Mouse (Mus musculus) naive thymus-derived CD4-positive, alpha-beta T cell, adult 2 months (primary cell): ENCODE results near the gene Abtb2.

Source experiments
- DNase-seq: peaks from one replicate; pipeline ENCODE4 v3.0.0-alpha.2; 2011; ENCODE audit warnings: low read depth

Abtb2 gene

GRCm38 (mm10) chr2:103687888-103688287 lies 121.8 kb downstream of the Abtb2 start:
- DNase-seq, result no peak

- no peak for DNase-seq
These were observed 124.3 kb downstream of the Abtb2 start for GRCm38 (mm10) chr2:103690425-103690824.

DNA sequence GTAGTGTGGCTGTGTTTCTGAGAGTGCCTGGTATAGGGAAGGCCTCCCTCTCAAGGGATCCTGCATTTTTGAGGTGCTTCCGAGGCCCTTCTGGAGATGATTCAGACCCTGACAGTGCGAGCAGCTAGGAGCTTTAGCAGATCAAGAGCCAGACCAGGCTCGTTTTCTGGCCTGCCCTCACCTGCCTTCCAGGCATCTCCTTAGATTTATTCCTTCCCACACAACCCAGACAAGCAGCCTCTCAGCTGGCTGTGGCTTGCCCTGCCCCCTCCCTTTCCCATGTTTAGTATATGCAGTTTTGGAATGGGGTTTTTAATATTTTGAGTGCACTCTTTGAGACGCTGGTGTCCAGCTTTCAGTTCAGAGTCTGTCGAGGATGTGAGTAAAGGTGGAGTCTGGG lies 124.7 kb downstream of the Abtb2 start:
- DNase-seq, result no peak

- DNase-seq, result no peak
These were observed 125.2 kb downstream of the Abtb2 start for GRCm38 (mm10) chr2:103691278-103691677.

- DNase-seq, result no peak
These were observed 126.7 kb downstream of the Abtb2 start for GRCm38 (mm10) chr2:103692810-103693209.

DNA sequence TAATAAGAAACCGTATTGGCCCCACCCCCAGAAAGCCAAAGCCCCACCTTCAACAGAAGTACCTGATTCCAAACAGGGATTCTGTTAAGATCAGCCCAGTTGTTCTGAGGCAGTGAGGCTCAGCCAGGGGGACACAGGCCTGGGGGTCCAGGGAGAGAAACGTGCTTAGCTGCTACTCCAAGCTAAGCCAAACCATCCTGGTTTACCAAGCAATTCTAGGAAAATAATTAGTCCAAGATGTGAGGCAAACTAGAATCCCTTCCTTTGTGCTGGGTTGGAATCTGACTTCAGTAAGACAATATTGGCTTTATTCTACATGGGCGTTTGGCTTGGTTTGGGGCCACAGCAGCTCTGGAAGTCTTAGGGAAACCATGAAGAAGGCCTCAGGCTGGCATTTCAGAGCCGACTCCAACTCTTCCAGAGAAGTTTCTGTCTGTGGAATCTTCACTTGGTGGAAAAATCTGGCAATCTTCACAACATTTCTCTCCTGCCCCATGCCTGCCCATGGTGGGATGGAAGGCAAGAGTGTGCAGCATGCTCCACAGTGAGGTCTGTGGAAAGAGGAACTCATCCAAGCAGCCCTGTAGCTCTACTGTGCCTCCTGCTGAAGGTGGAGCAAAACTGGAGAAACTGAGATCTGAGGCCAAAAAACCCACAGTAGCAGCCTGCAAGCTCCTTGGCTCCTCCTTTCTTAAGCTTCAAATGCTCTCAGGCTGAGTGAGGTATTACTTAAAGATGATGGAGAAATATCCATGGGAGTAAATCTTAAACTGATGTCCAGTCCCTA lies 128.9 kb downstream of the Abtb2 start:
- DNase-seq, result no peak

GRCm38 (mm10) chr2:103696177-103696576 lies 130.1 kb downstream of the Abtb2 start:
- no peak for DNase-seq

DNA sequence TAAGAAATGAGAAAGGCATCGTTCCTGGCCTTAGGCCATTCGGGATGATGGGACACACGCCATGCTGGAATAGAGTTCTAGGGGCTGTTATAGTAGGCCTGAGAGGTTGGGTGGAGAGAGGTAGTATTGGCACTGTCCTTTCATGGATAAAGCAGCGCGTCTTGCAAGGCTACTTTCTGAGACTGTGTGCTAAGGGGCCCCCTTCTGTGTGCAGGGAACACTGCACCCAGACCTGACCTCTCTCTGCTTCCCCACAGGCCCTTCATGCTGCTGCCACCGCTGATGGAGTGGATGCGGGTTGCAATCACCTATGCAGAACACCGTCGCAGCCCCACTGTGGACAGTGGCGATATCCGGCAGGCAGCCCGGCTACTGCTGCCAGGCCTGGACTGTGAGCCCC lies 134.4 kb downstream of the Abtb2 start:
- no peak for DNase-seq

DNA sequence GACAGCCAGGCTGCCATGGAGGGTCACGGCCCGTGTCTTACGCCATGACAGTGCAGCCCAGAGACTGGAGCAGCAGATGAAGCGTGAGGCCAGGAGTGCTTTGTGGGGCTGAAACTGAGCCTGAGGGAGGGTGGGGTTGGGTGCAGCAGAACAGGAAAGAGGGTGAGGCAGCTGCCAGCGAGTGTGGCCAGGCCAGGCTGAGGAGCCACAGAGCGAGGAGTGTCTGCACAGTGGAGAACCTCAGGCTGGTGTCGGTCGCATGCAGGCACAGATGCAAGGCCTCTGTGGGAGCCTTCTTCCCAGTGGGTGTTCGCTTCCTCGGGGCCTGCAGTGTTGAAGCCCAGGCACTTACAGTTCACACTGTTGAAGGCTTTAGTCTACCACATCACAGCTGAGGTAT lies 137.2 kb downstream of the Abtb2 start:
- peak; percentile 58 for DNase-seq

DNA sequence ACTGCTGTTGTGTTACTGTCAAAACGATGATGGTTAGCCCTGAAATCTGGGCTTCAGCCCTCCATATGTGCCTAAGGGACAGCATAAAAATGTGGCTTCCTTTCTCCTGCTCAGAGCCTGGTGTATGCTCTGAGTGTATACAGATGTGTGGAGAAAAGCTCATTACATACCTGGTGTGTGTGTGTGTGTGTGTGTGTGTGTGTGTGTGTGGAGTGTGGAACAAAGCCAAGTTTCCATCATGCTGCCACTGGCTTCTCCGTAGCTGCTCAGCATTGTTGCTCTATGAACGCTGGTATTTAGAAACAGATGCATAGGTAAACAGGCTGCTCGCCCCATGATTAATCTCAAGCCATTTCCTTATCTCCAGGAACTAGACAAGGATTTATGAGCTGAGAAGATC lies 137.8 kb downstream of the Abtb2 start:
- DNase-seq, result peak; percentile 56

DNA sequence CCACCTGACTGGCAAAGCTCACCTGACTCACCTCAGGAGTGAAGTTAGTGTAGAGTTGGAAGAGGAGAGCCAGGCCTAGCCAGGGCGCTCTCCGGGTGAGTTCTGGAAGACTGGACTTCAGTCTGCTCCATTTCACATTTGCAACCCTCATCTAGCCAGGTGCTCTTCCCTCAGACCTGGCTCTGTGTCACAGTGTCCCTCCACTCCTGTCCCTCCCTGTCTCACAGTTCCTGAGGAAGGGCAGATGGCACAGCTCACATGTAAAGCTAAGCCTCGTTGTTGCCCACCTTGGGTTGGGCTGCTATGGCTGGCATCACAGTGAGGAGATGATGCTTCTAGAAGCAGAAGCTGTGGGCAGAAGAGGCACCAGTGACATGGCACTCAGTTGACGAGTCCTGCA lies 139.7 kb downstream of the Abtb2 start:
- no peak for DNase-seq

- DNase-seq, result no peak
These were observed 140.1 kb downstream of the Abtb2 start for GRCm38 (mm10) chr2:103706226-103706625.

GRCm38 (mm10) chr2:103707056-103707776 lies 141.1 kb downstream of the Abtb2 start:
- DNase-seq, result no peak

DNA sequence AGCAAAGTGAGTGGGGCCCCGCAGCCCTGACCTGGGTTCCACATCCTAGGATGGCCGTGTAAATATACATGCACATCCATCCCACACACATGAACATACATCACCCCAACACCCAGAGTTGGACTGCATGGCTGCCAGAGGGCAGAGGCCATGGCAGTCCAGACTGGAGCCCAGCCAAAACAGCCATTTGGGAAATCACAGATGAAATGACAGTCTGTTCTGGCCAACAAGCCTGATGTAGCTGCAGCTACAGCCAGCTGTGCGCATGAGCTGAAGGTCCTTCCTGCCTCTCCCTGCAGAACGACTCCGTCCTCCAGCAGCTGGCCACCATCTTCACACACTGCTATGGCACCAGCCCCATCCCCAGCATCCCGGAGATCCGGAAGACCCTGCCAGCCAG lies 144.7 kb downstream of the Abtb2 start:
- DNase-seq, result no peak

- no peak for DNase-seq
These were observed 147.7 kb downstream of the Abtb2 start for GRCm38 (mm10) chr2:103713831-103714230.

DNA sequence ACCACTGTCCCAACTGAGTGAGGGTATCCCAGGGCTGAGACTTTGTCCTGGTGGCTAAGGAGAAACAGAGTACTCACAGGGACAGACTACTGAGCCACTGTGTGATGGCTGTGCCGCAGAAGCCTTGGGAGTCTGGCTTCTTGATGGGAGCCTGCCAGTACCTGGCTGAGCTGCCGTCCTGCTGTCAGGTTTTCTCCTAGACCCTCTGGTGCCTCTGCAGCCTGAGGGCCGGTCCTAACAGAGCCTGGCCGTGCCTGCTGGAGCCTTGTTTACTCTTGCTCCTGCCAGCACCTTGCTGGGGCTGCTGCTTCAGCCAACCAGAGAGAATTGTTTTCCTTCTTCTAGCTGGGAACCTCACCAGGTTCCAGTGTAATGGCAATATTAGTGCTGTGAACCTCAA lies 148.3 kb downstream of the Abtb2 start:
- DNase-seq, result no peak

DNA sequence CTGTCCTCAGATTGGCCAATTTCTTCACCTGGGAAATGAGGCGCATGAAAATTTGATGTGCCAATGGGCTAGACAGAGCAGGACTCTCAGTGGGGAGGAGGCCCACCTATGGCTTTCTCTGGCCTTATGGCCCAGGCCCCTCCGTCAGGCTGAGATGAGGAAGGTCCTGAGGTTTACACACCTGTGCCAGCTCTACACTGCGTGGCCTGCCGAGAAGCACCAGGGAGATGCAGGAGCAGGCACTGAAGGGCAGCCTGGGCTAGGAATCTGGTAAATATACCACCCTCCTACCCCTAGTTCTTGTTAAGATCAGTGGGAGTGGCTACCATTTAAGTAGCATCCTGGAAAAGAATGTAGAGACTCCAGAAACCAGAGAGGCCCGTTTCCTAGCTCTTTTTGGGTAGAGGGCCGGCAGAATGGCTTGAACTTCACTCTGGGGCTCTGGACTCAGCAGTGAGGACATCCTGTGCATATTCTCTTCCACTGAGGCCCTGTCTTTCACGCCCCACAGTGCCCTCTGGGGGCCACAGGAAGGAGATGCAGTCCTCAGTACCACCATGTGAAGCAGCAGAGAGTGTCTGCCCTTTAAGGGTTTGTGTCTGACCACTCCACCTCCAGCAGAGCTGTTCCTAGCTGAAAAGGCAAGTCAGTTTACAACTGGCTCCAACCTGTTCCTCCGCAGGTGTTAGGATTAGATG lies 152.6 kb downstream of the Abtb2 start:
- DNase-seq, result peak; percentile 85

- DNase-seq, result no peak
These were observed 153.2 kb downstream of the Abtb2 start for GRCm38 (mm10) chr2:103719292-103719646.

DNA sequence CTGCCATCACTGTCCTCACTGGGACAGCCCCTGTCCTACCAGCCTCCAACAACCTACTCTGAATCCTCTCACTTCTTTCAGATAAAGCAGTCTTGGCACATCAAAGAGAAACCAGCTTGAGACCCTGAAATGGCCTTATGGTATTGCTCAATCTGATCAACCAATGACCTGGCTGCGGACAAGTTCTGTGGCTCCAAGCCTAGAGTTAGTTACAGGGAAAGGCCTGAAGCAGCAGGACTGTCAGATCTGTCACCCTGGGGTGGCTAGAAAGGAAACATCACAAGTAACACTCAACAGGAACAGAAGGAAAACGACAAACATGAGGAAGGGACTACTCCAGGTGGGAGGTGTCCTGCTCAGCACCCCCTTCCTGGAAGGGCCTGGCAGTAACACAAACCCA lies 158.4 kb downstream of the Abtb2 start:
- DNase-seq, result no peak

DNA sequence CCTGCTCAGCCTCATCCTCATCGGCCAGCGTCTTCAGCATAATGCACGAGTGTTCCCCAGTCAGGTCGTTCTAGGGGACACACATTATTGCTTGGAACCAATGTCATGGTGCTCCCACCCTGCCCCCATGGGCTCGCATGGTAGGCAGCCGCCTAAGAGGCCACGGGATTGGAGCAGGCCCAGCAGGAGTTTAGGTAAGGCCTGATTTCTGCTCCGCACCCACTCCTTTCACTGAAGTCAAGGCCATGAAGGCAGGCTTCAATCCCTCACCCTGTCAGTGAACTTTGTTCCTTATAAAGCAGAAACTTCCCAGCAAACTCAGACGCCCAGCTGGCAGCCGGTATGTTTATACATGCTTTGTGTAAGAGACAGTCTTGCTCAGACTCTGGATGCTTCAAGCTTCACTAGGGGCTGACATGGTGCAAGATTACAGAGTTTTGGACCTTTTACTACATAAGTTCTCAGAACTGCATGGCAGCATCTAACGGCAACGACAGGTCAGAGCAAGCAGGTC lies 162.0 kb downstream of the Abtb2 start:
- no peak for DNase-seq

GRCm38 (mm10) chr2:103730999-103731398 lies 164.9 kb downstream of the Abtb2 start:
- DNase-seq, result no peak

DNA sequence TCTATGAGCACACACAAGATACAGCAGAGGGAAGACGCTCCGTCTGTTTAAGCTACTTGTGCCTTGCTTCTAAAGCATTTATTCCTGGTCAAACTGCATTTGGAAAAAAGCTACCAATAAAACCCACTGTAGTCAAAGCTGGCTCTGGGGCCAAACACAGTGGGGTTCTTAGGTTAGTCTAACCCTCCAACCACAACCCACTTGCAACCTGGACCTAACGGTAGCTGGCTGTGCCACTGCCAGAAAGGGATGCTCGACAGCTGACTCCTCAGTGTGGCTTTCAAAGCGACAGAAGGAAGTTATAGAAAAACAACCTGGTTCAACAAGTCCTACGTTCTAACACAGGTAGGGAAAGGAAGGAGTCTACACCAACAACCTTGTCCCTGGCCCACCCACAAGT lies 165.3 kb downstream of the Abtb2 start:
- DNase-seq, result no peak

- no peak for DNase-seq
These were observed 176.7 kb downstream of the Abtb2 start for GRCm38 (mm10) chr2:103742821-103743220.
